Mouse (Mus musculus) spleen, adult 2 months (tissue): ENCODE measurements around the gene Apba3. TPM values are rescaled to one million over a fixed set of nuclear protein-coding genes. Genes with fewer than 3 reads are reported as not detected.

Experiments
- DNase-seq, 2 experiments: peaks; one replicate each; pipeline versions ENCODE4 v3.0.0 to v3.0.0-alpha.2; 2012 to 2021; ENCODE audit warnings: low spot score in 2 of 2, low read depth in 1 of 2
- H3K27ac ChIP-seq: fragments of 200-500 bp; 2 replicates; pipeline ENCODE4 v1.5.1; 2012; ENCODE audit warnings: low read length, inconsistent platforms; ENCODE audit not compliant: insufficient read depth
- H3K27me3 ChIP-seq: fragments of 200-500 bp; 2 replicates; pipeline ENCODE4 v1.6.1; 2012; ENCODE audit warnings: mild to moderate bottlenecking, moderate library complexity, low read length, inconsistent platforms; ENCODE audit not compliant: control insufficient read depth, insufficient read depth
- H3K36me3 ChIP-seq: fragments of 200-500 bp; 2 replicates; pipeline ENCODE4 v1.6.1; 2012; ENCODE audit warnings: mild to moderate bottlenecking, low read length, inconsistent platforms; ENCODE audit not compliant: control insufficient read depth, insufficient read depth
- H3K4me1 ChIP-seq: fragments of 200-500 bp; 2 replicates; pipeline ENCODE4 v1.6.1; 2011; ENCODE audit warnings: inconsistent platforms; ENCODE audit not compliant: control insufficient read depth, insufficient read depth, insufficient read length
- H3K4me3 ChIP-seq: fragments of 200-500 bp; 2 replicates; pipeline ENCODE4 v1.5.1; 2011; ENCODE audit warnings: mild to moderate bottlenecking, inconsistent platforms; ENCODE audit not compliant: insufficient read depth, insufficient read length; ENCODE audit errors: extremely low read depth
- CTCF ChIP-seq: fragments of 200-500 bp; IDR thresholded peaks from 2 replicates; pipeline ENCODE4 v1.5.1; 2011; ENCODE audit warnings: mild to moderate bottlenecking, inconsistent platforms; ENCODE audit not compliant: insufficient read depth, insufficient read length, insufficient replicate concordance; ENCODE audit errors: extremely low read depth
- POLR2A ChIP-seq: fragments of 200-500 bp; IDR thresholded peaks from 2 replicates; pipeline ENCODE4 v1.6.1; 2011; ENCODE audit warnings: low read depth, low read length, inconsistent platforms
- WGBS: fragments of 180-500 bp; shearing (Covaris S2); methylation state at CpG from one replicate; pipeline ENCODE4 v1.1.7; 2018; 5-methylcytosine and 5-hydroxymethylcytosine counted together
- polyA plus RNA-seq: library from polyadenylated mRNA; depleted of rRNA; stranded (reverse); fragments of >200 nt; gene quantifications from 2 replicates; pipeline ENCODE4 v1.2.3, GENCODE M21; 2012

The Apba3 gene
- polyA plus RNA-seq, 1 experiment: 63.0 TPM

DNA sequence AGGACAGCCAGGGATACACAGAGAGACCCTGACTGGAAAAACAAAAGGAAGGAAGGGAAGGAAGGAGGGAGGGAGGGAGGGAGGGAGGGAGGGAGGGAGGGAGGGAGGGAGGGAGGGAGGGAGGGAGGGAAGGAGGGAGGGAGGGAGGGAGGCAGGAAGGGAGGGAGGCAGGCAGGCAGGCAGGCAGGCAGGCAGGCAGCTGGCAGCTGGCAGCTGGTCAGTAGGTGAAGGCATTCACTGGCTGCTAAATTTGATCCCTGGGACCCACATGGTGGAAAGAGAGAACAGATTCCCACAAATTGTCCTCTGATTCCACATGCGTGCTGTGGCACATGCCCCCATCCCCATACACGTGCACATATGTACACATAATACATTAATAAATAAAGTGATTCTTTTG, 28.1 kb upstream of the Apba3 start:
- no peaks in the 10 kb centered on the region for H3K4me1 ChIP-seq
- H3K27ac ChIP-seq: no peak overlapping the region
- no peaks in the 10 kb centered on the region for H3K36me3 ChIP-seq
- WGBS: 80% methylated on average over 2 of the region's 2 CpGs
- TF ChIP-seq POLR2A: no peak
- peaks cover 6% of the 10 kb centered on the region; the same call in 1 of the 2 replicates for H3K27me3 ChIP-seq
- H3K4me3 ChIP-seq: no peak overlapping the region
- no peak for DNase-seq

- no peak overlapping the region for H3K27ac ChIP-seq
- H3K4me1 ChIP-seq: peaks cover 3% of the 10 kb centered on the region; the same call in 1 of the 2 replicates
- no peak overlapping the region for H3K4me3 ChIP-seq
- H3K27me3 ChIP-seq: peaks cover 6% of the 10 kb centered on the region; the same call in 1 of the 2 replicates
- WGBS: 24% methylated on average over 13 of the region's 13 CpGs
- TF ChIP-seq POLR2A (no peak), CTCF (peak; percentile 48; the same call in 1 of the 2 replicates)
- no peaks in the 10 kb centered on the region for H3K36me3 ChIP-seq
- peak; percentile 33 to 41 for DNase-seq
Observed at GRCm38 (mm10) chr10:81240876-81241275, 25.9 kb upstream of the Apba3 start.

DNA sequence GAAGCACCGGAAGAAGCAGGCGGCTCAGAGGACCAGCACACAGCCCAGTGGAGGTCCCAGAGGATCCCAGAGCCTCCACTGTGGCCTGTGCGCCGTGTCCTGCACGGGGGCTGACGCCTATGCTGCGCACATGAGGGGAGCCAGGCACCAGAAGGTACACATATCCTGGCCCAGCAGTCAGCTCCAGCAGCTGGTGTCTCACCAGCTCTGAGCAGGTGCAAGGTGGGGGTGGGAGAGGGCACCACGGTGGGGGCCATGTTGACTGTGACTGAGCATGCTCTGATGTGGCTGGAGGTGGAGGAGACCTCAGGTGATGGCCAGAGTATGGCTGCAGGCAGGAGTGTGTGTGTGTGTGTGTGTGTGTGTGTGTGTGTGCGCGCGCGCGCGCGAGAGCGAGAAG, 24.7 kb upstream of the Apba3 start:
- Histone ChIP-seq H3K27me3 (peaks cover 6% of the 10 kb centered on the region; the same call in 1 of the 2 replicates), H3K36me3 (no peaks in the 10 kb centered on the region), H3K27ac (no peak overlapping the region), H3K4me3 (no peak overlapping the region), H3K4me1 (peaks cover 3% of the 10 kb centered on the region; the same call in 1 of the 2 replicates)
- no peak for DNase-seq
- WGBS: 88% methylated on average over 16 of the region's 16 CpGs
- TF ChIP-seq POLR2A: no peak
- TF ChIP-seq CTCF: no peak

GRCm38 (mm10) chr10:81244146-81244545, 22.6 kb upstream of the Apba3 start:
- H3K27ac ChIP-seq: no peak overlapping the region
- peaks cover 3% of the 10 kb centered on the region; the same call in 1 of the 2 replicates for H3K4me1 ChIP-seq
- DNase-seq: no peak
- TF ChIP-seq CTCF: no peak
- no peak for TF ChIP-seq POLR2A
- 91% methylated on average over 4 of the region's 4 CpGs for WGBS
- peaks cover 6% of the 10 kb centered on the region; the same call in 1 of the 2 replicates for H3K27me3 ChIP-seq
- no peaks in the 10 kb centered on the region for H3K36me3 ChIP-seq
- no peak overlapping the region for H3K4me3 ChIP-seq

DNA sequence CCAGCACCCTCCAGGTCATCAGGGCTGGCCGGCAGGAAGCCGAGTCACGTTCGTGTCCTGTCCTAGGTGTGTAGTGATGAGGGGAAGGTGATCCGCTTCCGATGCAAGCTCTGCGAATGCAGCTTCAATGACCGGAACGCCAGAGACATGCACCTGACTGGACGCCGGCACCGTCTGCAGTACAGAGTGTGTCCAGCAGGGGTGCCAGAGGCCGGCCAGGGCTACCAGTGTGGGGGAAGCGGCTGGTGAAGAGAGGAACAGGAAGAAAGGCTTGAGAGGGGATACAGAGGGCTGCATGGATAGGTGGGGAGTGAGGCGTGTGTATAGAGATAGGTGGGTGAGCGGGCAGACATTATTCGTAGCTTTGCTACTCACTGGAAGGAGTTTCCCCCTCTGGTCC, 22.2 kb upstream of the Apba3 start:
- Histone ChIP-seq H3K4me3 (no peak overlapping the region), H3K27ac (no peak overlapping the region), H3K4me1 (peaks cover 3% of the 10 kb centered on the region; the same call in 1 of the 2 replicates), H3K27me3 (peaks cover 6% of the 10 kb centered on the region; the same call in 1 of the 2 replicates), H3K36me3 (no peaks in the 10 kb centered on the region)
- DNase-seq: peak; percentile 49 to 79
- TF ChIP-seq CTCF (peak; percentile 95), POLR2A (no peak)
- WGBS: 6% methylated on average over 17 of the region's 17 CpGs

- H3K4me1 ChIP-seq: peaks cover 3% of the 10 kb centered on the region; the same call in 1 of the 2 replicates
- TF ChIP-seq POLR2A (no peak), CTCF (no peak)
- peaks cover 1% of the 10 kb centered on the region; the same call in 1 of the 2 replicates for H3K27me3 ChIP-seq
- H3K36me3 ChIP-seq: no peaks in the 10 kb centered on the region
- H3K27ac ChIP-seq: no peak overlapping the region
- no peak overlapping the region for H3K4me3 ChIP-seq
- 95% methylated on average over 6 of the region's 6 CpGs for WGBS
- DNase-seq: no peak
Observed at GRCm38 (mm10) chr10:81245166-81245565, 21.6 kb upstream of the Apba3 start.

GRCm38 (mm10) chr10:81247804-81248203, 19.0 kb upstream of the Apba3 start:
- Histone ChIP-seq H3K36me3 (no peaks in the 10 kb centered on the region), H3K4me3 (no peak overlapping the region), H3K27me3 (peaks cover 3% of the 10 kb centered on the region; the same call in 1 of the 2 replicates), H3K27ac (peak overlapping the region; percentile 53), H3K4me1 (peaks cover 3% of the 10 kb centered on the region; the same call in 1 of the 2 replicates)
- WGBS: 75% methylated on average over 2 of the region's 2 CpGs
- TF ChIP-seq CTCF (no peak), POLR2A (no peak)
- DNase-seq: peak in 1 of 2 experiments; percentile 35
